Mouse (Mus musculus) retina, postnatal 1 day (tissue): ENCODE data around the gene Fdx1l.

Source experiments
- DNase-seq: peaks from one replicate; pipeline ENCODE4 v3.0.0-alpha.2; 2012

Fdx1l gene

DNA sequence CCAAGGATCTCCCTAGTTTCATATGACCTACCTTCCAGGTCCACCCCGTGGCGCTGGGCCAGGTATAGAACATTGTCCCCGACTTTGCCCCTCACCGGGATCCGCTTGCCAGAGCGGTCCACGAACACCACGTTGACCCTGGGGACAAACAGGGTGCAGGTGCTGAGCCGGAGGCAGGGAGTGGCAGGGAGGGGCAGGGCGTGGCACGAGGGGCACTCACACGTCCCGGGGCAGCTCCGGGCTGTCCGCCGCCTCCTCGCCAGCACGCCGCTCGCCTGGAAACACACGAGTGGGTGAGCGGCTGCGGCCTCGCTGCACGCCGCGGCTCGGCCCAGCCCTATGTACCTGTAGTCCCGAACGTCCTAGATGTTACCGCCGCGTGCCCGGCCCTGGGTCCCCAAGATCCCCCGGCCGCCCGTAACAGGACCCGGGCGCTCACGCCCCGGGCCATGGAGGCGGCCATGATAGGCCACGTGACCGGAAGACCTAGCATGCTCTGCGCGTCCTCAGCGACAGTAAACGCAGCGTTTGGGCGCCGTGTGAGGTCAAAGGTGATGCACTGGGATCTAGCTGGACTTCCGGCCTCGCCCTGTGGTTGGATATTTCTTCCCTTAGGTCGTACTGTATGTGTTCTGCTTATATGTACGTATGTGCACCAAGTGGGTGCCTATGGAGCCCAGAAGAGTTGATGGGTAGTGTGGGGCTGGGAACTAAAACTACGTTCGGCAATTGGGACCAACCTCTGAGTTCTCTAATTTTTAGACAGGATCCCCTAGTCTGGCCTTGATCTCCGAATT is at the start of gene Fdx1l, which contains the start of gene Gm49373:
TSS of gene Fdx1l (minus strand) at position 571 of the 797 bp plus-strand sequence.
TSS of gene Gm49373 (minus strand) at position 53 of the 797 bp plus-strand sequence.
- peak; percentile 93 for DNase-seq

DNA sequence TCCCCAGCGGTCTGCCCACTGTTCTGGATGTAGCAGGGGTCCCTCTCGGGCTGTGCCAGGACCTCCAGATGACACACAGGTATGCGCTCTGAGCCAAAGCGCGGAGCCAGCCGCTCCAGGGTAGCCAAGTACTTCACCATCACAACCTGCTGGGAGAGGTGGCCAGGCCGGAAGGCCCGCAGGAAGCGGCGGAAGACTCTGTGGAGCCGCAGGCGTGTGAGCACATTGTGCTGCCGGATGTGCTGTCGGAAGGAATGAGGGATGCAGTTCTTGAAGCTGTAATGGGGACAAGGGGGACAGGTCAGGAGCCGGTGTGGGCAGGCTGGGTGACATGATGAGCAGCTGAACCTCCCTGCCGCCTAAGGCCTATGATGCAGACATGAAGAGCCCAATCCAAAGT is 48.1 kb upstream of the Fdx1l start:
- no peak for DNase-seq

DNA sequence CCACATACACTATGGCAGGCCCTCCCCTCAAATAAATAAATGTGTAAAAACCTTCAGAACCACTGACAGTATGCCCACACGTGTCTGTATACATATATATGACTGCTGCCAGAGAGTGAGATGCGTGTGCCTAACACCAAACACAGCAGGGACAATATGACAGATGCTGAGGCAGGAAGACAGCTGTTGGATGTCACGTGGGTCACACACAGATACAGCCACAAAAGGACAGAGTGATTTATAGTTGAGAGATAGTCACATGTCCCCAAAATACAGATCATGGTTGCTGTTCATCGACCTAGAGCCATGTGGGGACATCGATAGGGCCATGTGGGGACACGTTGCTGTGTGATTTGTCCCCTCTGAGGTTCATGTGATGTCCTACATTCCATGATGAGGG is 43.7 kb upstream of the Fdx1l start:
- DNase-seq: no peak

DNA sequence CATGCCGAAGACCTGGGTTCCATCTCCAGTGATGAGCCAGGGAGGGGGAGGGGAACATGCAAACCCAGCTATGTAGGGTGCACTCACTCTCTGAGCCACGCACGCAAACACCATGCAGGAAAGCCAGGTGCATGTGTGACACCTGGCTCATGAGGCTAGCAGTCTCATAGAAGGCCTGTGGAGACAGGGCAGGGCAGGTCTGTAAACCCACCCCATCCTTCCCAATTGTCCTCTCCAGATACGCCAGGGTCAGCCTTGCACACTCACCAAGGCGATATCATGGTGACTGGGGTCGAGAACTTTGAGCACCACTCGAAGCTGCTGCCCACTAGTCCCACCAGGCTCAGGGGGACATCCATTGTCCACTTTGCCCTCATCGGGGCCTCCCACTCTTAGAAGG is 41.7 kb upstream of the Fdx1l start:
- DNase-seq: no peak

DNA sequence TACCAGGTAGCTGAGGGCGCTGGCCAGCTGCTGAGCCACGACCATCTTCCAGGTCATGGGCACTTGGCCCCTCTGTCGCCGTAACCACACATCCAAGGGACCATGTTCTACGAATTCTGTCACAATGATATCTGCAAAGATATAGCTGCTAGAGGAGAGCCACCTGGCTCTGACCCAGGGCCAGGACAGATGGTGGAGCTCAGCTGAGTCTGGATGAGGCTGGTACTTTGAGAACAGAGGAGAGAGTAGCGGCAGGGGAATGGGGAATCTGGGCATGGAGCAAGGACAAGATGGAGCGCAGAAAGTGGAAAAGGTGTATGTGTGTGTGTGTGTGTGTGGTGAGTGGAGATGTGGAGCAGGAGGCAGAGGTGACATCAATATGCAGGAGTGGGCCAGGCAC is 40.8 kb upstream of the Fdx1l start:
- no peak for DNase-seq

DNA sequence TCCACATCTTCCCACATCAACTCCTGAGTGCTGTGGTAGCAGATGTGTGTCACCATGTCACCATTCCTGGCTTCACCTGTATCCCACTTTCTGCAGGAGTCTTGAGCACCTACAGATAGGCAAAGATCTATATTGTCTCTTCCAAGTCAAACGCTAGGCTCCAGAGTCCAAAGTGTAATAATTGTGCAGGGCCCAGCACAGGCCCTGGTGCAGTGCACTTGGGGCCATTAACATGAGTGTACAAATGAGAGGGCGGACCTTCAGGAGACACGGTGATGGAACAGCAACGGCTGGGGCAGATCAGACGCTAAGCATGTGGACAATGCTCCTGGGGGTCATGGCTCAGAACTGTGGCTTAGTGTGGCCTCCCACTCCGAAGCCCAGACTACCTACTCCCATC is 40.3 kb upstream of the Fdx1l start:
- no peak for DNase-seq

DNA sequence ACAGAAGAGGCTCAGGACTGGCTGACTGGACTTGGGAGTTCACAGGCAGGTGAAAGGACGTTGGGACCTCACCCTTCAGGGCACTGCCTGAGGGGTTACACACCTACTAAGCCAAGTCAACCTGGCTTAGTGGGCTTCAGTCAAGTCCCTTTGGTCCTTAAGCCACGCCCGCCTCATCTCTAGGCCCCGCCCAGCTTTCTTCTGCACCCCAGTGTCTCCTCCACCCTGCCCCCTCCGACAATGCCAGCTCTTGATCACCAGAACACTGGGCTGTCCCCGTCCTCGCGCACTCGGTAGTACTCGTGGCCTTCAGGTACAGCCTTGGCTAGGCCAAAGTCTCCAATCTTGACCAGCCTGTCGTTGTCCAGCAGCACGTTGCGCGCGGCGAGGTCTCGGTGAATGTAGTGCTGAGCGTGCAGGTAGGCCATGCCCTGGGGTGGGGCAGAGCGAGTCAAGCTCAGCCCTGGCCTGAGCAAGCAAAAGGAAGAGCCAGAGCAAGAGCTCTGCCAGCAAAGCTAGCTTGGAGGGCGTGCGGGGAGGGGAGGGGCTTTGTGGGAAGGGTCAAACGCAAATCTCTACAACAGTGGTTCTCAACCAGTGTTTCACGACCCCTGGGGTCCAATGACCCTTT is 34.3 kb upstream of the Fdx1l start:
- DNase-seq: no peak

DNA sequence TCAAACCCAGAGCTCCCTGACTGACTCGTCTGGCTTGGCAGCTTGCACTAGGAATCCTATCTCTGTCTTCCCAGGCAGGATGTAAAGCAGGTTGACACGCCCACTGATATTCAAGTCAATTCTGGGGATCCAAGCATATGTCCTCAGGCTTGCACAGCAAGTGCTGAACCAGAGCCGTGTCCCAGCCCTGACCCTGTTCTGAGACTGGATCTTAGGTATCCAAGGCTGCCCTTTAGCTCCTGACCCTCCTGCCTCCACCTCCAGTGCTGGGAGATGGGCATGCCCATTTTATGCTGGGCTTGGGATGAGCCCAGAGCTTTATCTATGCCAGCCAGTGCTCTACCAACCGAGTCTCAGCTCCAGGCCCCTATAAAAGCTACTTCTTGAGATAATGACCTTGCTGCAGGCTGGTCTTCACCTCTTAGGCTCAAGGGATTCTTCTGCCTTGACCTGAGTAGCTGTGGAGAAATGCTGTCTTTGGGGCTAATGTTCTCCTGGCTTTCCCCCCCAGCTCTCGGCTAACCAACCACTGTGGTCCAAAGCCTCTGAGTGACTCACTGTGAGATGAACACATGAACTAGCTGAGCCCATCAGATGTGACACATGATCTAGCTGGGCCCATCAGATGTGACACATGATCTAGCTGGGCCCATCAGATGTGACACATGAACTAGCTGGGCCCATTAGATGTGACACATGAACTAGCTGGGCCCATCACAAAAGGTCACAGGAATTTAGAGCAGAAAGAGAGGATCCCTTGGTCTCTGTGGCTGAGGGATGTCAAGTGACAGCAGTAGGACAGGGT is 32.5 kb upstream of the Fdx1l start:
- peak; percentile 48 for DNase-seq

DNA sequence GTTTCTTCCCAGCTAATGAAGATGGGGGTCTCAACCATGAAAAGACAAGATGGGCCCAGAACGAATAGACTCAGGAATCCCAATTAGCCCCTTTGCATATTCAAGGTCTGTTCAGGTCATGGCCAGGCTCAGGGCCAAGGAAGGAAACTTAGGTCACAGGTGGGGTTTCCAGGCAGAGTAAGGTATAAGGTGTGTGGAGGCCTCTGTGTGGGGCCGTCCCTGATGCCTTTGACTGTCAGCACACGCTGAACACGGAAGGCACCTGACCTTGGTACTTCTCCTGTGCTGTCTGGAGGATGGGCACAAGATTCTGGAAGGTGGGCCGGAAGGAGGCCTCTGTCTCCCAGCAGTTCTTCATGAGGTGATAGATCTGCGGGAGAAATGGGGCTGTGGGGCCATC is 31.4 kb upstream of the Fdx1l start:
- no peak for DNase-seq

DNA sequence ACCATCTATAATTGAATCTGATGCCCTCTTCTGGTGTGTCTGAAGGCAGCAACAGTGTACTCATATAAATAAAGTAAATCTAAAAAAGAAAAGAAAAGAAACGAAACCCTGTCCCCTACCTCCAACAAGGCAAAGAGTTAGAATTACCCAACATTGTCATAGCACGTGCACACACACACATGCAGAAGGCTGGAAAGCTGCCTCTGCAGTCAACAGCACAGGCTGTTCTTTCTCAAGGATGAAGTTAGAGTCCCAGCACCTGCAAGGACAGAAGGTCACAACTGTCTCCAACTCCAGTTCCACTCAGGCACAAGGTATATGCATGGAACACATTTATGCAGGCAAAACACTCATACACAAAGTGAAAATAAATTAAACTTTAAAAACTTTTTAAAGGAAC is 28.7 kb upstream of the Fdx1l start:
- no peak for DNase-seq

DNA sequence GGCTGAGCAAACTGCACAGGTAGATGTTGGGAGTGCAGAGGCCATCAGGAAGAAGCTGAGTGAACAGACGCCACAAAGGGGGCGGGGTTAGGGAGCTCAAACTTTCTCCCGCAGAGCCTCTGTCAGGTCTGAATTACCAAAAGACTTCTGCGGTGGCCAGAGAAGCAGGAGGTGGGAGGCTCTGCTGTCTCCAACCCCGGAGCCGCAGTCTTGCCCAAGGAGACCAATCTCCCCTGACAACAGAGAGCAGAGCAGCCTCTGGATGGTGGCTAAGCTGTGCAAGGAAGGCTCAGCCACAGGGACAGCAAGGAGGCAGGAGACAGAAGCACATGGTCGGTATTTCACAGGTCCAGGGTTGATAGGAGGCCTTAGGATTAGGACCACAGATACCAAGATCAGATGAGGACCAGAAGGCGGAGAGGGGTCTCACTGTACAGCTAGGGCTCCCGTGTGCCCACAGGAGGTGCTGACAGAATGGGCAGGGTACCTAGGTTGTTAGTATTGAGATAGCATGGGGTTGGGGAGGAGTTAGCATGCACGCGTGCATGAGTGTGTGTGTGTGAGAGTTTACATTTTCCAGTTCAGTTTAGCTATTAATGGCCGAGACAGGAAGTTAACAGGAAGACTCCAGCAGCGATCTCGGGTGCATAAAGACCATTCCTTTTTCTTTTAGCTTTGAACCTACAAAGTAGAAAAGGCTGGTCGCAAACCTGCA is 27.2 kb upstream of the Fdx1l start:
- no peak for DNase-seq

DNA sequence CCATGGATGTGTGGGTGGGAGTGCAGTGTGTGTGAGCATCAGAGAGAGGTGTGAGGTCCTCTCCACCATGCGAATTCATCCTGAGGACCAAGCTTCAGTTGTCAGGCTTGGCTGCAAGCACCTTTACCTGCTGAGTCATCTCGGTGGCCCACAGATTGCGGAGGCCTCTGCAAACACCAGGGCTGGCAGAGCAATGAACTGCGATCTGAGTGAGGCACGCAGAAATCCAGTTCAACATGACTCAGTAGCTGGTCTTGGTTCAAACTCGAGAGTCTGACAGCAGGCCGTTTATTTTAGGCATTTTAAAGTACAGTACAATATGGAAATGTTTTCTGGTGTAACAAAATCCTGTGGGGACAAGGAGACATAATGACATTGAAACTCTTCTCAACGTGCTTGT is 24.4 kb upstream of the Fdx1l start:
- no peak for DNase-seq

DNA sequence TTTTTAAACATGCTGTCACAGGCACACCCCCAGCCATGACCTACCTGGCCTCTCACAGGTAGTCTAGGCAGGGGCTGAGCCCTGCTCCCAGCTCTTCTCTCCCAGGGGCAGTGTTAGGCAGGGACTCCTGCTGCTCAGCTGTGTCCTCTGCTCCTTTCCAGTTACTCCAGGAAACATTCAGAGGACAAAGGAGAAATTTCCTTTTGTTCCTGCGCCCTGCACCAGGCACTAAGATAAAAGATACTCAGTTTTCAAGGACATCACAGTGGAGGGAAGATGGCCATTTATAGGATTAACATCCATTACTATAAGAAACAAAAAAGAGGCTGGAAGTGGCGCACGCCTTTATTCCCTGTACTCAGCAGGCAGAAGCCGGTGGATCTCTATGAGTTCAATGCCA is 22.5 kb upstream of the Fdx1l start:
- no peak for DNase-seq

DNA sequence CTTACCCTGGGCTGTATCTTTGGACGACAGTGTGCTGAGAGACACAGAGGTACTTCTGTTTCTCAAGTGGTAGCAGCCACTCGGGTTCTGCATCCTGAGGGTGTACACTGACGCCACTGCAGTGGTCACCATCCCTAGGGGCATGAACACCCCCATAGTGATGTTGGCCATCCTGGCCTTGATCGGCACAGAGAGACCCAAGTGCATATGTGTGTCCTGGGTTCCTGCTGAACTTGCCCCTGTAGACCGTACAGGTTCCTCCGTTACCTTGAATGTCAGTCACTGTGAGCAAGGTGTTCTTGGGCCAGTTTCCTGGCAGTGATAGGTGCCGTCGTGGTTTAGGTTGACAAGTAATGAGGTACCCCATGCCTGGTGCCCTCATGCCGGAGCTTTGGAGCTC is 20.0 kb upstream of the Fdx1l start:
- no peak for DNase-seq

DNA sequence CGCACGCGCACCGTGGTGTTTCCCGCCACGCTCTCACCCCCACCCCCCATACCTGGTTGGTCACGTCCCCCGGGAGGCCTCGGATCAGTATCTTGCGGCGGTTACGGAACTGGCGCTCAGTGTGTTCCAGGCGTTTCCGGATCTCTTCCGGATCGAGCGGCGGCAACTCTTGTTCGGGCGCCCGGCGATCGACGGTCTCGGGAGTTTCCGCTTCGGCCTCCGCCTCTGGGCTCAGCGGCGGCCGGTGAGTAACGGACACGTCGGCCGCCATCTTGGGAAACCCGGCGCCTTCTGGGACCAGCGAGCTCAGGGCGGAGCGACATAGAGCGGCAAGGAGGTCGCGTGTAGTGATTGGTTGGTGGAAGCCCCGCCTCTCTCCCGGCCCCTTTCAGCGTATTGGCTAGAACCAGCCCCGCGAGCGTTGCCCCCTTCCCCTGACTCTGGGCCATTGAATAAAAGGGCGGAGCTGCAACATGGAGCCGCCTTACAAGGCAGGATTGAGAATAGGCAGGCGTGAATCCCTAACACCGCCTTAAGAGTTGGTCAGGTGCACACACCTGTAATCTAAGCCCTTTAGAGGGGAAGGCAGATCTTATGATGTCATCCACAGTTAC is 18.4 kb upstream of the Fdx1l start, which contains the start of the genes Gm38431 and Raver1:
TSS of gene Gm38431 (minus strand) at position 291 of the 614 bp plus-strand sequence.
TSS of gene Raver1 (minus strand) at position 302 of the 614 bp plus-strand sequence.
- peak; percentile 99 for DNase-seq

DNA sequence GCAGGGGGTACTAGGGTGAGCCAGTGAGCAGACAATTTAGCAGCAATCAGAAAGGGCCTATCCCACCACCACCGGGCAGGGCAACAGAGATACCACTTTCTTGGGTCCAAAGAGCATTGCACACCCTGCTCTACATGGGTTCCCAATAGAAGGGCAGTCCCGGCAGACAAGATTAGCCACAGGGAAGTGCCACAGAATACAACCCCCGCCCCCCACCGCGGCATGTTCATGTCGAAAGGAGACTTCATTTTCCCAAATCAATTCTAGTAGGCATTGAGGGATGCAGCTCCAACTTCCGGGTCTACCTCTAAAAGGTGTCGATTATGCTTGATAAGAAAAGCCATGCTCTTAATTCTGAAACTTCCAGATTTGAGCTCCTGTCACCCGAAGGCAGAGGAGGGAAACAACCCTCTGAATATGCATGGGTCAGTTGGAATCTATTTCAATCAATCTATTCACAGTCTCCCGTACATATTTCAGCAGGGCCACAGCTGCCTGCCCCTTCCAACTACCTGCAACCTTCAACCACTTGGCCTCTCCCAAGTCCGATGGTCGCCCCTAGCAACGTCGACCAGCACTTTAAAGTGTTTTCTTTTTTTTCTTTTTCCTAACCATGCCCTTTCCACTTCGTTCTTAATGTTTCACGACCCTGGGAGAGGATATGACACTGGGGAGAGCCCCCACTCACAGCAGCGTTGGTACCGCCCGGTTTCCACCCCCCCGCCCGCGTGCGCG is 17.7 kb upstream of the Fdx1l start:
- DNase-seq: peak; percentile 15

DNA sequence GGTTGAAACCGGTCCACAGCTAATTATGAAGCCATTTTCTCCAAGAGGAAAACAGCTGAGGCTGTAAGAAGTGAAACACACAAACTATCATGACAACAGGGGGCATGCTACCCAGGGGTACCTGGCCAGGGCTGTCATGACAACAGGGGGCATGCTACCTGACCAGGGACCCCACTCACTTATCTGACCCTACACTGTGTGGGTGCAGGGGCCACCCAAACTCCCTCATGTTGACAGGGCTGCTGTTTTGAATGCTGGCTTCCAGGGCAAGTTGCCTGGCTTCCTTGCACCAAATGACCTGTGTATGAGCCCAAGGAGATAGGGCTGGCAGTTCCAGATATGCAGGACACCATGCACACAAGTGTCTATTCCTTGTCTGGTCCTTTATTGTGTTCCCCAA is 17.1 kb upstream of the Fdx1l start:
- no peak for DNase-seq

DNA sequence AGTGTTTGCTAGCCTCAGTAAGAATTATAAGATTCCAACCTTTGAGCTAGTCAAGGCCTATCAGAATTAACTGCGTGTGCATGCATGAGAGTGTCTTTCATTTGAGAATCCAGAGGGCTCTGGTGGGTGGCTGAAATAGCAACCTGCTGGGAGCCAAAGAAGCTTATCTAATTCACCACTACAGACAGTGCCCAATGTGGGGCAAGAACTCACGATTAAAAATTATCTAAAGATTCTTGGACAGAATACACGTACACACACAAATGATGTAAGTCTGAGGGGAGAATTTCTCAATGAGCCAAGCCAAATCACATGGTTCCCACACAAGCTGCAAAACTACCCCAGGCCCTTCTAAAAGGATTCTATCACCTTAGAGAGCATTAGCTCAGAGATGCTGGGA is 9.9 kb upstream of the Fdx1l start:
- DNase-seq: no peak

DNA sequence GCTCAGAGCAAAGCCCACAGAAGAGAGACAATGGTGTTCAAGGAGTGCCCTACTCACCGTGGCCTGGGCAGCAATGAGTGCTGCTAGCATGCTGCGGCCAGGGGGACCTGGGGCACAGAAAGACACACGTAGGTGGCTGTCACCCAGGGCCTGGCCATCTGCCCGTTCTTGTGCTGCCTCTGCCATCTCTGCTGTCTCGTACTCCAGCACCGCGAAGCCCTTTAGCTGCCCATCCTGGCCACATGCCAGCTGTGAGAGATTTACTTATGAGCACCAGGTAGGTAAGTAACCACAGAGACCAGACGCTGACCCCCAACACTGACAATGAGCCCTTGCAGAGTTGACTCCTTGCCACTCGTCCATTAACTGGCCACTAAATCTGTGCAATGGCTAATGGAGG is 7.7 kb upstream of the Fdx1l start:
- DNase-seq: no peak

DNA sequence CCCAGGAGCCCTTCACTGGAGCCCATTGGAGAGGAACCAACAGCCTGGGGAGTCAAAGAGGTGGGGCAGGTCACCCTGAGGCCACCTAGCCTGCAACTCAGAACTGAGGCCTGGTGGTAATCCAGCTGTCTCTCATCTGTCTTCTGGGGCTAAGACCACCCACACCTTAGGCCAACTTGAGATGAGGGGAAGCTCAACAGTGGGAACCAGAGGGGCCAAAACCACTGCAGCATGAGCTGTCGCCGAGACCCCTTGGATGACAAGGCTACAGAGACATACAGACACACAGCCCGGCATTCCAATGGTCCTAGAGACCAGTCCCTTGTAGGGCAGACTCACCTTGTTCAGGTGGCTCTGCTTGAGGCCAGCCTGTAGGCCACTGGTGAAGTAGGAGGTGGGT is 2.2 kb upstream of the Fdx1l start:
- no peak for DNase-seq

DNA sequence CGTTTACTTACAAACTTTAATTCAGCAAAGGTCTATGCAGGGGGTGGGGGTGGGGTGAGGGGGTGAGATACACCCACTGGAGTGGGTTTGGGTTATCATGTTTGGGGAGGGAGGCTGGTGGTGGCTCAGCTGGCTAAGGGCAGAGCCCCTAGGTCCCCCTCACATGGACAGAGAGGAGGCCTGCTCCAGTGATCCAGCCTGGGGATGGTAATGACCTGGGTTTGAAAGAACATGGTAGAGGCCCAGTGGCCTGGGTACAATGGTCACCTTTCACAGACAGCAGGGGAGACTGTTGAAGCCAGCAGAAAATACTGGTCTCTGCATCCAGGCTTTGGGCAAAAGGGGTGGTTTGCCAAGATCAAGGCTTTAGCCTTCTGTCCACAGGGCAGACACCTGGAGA is 759 bp upstream of the Fdx1l start:
- DNase-seq: no peak

DNA sequence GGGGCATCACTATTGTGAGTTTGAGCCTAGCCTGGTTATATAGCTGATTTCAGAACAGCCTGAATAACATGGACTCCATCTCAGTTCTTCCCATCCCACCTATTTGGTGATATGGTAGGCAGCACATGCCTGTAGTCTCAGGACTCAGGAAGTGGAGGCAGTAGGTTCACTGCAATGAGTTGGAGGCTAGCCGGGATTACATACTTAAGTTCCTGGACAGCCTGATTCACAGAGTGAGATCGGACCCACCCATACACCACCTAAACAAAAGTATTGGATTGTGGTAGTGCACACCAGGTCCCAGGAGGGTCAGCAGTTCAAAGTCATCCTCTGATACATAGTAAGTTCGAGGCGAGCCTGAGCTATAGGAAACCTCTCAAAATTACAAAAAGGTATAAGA is 773 bp downstream of the Fdx1l start:
- DNase-seq: peak; percentile 1
